Mouse (Mus musculus): Measurements from ENCODE around the gene Zbtb45. TPM values are rescaled to one million over a fixed set of nuclear protein-coding genes. Genes with fewer than 3 reads are reported as not detected.
A peak's percentile ranks its signal among the peaks of the same experiment; 100 is the strongest.

The Zbtb45 gene
- total and polyA plus RNA-seq, 3 experiments: 6.7 to 17.1 (median 9.5) TPM

GRCm38 (mm10) chr7:13046084-13046483 is 36.2 kb upstream of the Zbtb45 start (continued):
- no peak for TF ChIP-seq NELFE (IDR thresholded peaks at IDR 0.05; ENCODE audit: low read depth, low read length)
- TF ChIP-seq MYC (IDR thresholded peaks at IDR 0.05; ENCODE audit: low read depth, low read length): peak; percentile 61; the same call in 1 of the 2 replicates
- TF ChIP-seq EP300 (IDR thresholded peaks at IDR 0.05; ENCODE audit: low read length): no peak
- no peak for TF ChIP-seq CHD1 (IDR thresholded peaks at IDR 0.05; ENCODE audit: low read depth, low read length)
- TF ChIP-seq ZNF384 (IDR thresholded peaks at IDR 0.05; ENCODE audit: low read depth, low read length): no peak
- TF ChIP-seq MEF2A (IDR thresholded peaks at IDR 0.05; ENCODE audit: borderline replicate concordance, low read depth, low read length): no peak

- no peak overlapping the region for H3K27ac ChIP-seq (ENCODE audit: insufficient read depth, low read depth)
- peaks cover 10% of the 10 kb centered on the region for H3K9me3 ChIP-seq (replicated peaks; ENCODE audit: low read length)
- DNase-seq (ENCODE audit: extremely low read depth): no peak
- peaks cover 0 to 16% of the 10 kb centered on the region in 2 experiments; a peak in 2 of 4 replicates for H3K4me1 ChIP-seq (ENCODE audit: control insufficient read depth in 1 of 2, insufficient read depth in 2 of 2)
- peaks cover 0 to 21% of the 10 kb centered on the region in 2 experiments for H3K36me3 ChIP-seq (replicated peaks in 1 of 2; ENCODE audit: control insufficient read depth in 1 of 2, insufficient read depth in 1 of 2, low read length in 1 of 2)
- H3K27me3 ChIP-seq (replicated peaks): peaks cover 6% of the 10 kb centered on the region
- H3K9ac ChIP-seq (ENCODE audit: insufficient read depth, low read depth): no peak overlapping the region
- dilution Hi-C loops (cut with MboI; ENCODE audit: extremely low pct_ligation_motif_present, extremely low pct_unique_long_range_greater_than_20kb, low sequenced_read_pairs) (no loop called here), in situ Hi-C loops (cut with MboI; ENCODE audit: low pct_ligation_motif_present, low pct_unique_long_range_greater_than_20kb, low sequenced_read_pairs) (loop anchor here (5.0 to 10.0 kb wide), 2 partner anchors 37 to 119 kb away; partner anchors contain the start of genes Rnf225 and Rps5)
- H3K4me3 ChIP-seq (replicated peaks in 1 of 3; ENCODE audit: low read depth in 2 of 3, low read length in 2 of 3, poor library complexity in 1 of 3): no peak overlapping the region
- TF ChIP-seq EP300 (IDR thresholded peaks at IDR 0.05; ENCODE audit: low read length) (no peak), USF2 (conservative IDR thresholded peaks at IDR 0.05; ENCODE audit: low read depth, low read length) (no peak), ZNF384 (IDR thresholded peaks at IDR 0.05; ENCODE audit: low read depth, low read length) (no peak), BHLHE40 (IDR thresholded peaks at IDR 0.05; ENCODE audit: low read depth, low read length) (no peak), GABPA (IDR thresholded peaks at IDR 0.05; ENCODE audit: insufficient replicate concordance, low read depth, low read length) (no peak), MAFK (IDR thresholded peaks at IDR 0.05; ENCODE audit: insufficient replicate concordance, low read length) (no peak), ZC3H11A (IDR thresholded peaks at IDR 0.05; ENCODE audit: low read depth, low read length) (no peak), SIN3A (IDR thresholded peaks at IDR 0.05; ENCODE audit: low read length) (no peak), IRF4 (IDR thresholded peaks at IDR 0.05; ENCODE audit: low read depth, low read length) (no peak), ZKSCAN1 (IDR thresholded peaks at IDR 0.05; ENCODE audit: borderline replicate concordance, low read depth, low read length) (no peak), JUND (conservative IDR thresholded peaks at IDR 0.05; ENCODE audit: low read depth, low read length) (no peak), NELFE (IDR thresholded peaks at IDR 0.05; ENCODE audit: low read depth, low read length) (no peak), NRF1 (IDR thresholded peaks at IDR 0.05; ENCODE audit: low read depth, low read length) (no peak), ZMIZ1 (IDR thresholded peaks at IDR 0.05; ENCODE audit: low read depth, low read length) (no peak), POLR2A (IDR thresholded peaks at IDR 0.05; ENCODE audit: low read depth, low read length) (no peak)
- H3K4me2 ChIP-seq (ENCODE audit: insufficient read depth, low read depth, poor library complexity, severe bottlenecking): no peak overlapping the region
- no peaks in the 10 kb centered on the region for H3K79me2 ChIP-seq (replicated peaks; ENCODE audit: control insufficient read depth, extremely low read depth, insufficient read depth, poor library complexity, severe bottlenecking)
Measured at GRCm38 (mm10) chr7:13044254-13044625, 34.4 kb upstream of the Zbtb45 start.

All from CH12.LX (cell line).